ENCODE assay signal across 1 mouse cellular context in genomic region chr1:171382096-171382620, GRCm38 (mm10).
TF ChIP-seq lines count a peak whose summit lies in the region.

No protein-coding gene starts in this region.

TF ChIP-seq in CH12.LX, 34 proteins besides CTCF, POLR2A, EP300 and RAD21:
- TF ChIP-seq BHLHE40 (IDR thresholded peaks at IDR 0.05; ENCODE audit: low read depth, low read length): no peak
- TF ChIP-seq ELF1 (IDR thresholded peaks at IDR 0.05; ENCODE audit: low read depth, low read length): no peak
- peak; percentile 67 for TF ChIP-seq ZNF384 (IDR thresholded peaks at IDR 0.05; ENCODE audit: low read depth, low read length)
- no peak for TF ChIP-seq JUN (IDR thresholded peaks at IDR 0.05; ENCODE audit: insufficient read depth, low read depth, low read length)
- TF ChIP-seq MAFK (IDR thresholded peaks at IDR 0.05; ENCODE audit: insufficient replicate concordance, low read length): no peak
- no peak for TF ChIP-seq TCF12 (IDR thresholded peaks at IDR 0.05; ENCODE audit: low read depth, low read length)
TF ChIP-seq in CH12.LX: peak in this region for 1.
